Mouse (Mus musculus) lung, postnatal 10 days (tissue): Measurements from ENCODE around the gene Tmem185a.
A peak's percentile ranks its signal among the peaks of the same experiment; 100 is the strongest.
"Not testable (repeated sequence)": the region's sequence is repeated elsewhere in the genome, so short reads cannot be mapped to it uniquely, and the experiment has no call there.

Source experiments
- DNase-seq: peaks from one replicate; pipeline ENCODE4 v3.0.0; 2021

Gene Tmem185a

DNA sequence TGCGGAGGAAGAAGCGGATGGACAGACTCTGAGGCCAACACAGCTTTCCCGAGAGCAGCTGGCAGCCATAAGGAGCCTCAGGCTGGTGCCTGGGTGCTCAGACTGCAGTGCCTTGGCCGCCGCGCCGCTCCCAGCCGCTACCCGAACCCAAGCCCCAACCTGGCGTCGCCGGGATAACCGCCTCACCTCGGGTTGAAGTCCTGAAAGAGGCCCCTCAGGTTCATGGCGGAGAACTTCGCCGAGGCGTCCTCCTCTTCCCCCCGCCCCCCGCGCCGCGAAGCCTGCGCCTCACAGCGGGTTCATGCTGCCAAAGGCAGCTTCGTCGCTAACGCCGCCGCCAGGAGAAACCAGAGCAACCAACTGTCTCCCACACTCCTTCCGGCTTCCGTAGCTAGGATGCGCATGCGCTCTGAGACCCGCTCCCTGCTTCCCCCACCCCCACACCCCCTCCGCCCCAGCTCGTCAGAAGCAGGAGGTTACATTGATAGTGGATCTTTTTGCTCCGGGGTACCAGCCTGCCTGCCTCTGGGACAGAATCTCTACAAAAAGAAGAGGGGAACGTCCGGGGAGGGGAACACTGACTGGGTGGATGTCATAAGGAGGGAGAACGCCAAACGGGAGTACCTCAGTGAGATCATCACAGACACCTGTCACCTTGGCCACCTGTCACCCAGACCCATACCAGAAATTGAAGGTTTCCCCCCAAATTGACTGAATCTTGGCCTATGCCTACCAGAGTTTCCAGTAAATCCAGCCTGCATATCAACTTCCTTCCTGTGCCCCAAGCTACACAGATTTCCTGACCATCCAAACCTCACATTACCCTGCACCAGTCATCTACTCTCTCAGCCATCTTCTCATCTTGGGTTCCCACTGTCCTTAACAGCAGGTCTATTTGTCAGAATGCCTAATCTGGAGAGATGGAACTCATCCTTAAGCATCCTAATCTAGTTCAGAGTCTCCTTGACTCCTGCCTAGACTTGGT, at the start of gene Tmem185a:
TSS of gene Tmem185a (minus strand) at position 389 of the 985 bp plus-strand sequence.
- DNase-seq, result peak; percentile 88

DNA sequence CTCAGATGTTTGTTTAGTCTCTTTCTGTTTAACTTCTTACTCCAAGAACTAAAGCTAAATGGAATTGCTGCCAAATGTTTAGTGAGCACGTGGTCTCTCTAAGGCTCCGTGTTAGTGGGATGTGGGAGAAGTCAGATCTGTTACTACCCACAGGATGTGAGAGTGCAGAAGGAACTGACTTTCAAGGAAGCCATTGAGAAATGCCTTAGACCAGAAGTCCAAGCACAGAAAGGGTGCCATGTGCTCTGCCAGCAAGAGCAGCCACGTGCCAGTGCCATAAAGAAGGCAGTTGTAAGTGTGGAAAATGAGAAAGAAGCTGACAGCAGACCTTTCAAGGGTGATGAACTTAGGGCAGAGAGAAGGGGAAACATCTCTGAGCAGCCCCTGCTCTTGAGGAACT, 37.4 kb upstream of the Tmem185a start:
- DNase-seq, result not testable (repeated sequence)

DNA sequence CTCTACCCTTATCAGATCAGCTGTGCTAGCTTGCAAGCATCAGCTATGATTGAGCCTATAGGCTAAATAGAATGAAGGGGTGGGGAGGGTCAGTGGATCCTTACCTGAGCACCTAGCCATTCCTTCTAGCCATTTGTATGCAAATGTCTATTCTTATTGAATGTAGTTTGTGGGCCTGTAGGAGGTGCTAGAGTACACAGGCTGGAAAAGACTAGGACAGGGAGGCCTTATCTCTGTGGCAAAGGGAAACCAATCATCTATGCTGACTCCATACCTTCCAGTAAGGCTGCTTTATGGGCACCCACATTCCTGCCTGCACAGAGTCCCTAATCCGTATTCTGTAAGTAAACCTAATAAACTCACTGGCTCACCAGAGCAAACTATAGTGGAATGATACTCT, 10.3 kb upstream of the Tmem185a start:
- not testable (repeated sequence) for DNase-seq

DNA sequence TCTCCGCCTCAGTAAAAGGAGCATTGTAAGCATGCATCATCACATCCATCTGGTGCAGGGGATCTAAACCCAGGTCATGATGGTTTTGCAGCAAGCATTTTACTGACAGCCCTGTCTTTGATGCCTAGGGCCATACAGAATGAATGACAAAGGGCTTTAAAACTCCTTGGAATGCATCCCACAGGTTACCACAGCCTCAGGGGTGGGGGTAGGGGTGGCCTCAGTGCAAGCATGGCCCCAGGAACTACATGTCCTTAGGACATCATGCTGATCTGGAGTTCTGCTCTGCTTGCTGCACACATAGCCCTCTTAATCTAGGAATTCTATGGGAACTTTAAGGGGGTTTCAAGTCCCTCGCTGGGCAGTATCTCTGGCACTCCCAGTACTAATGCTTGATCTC, 5.2 kb upstream of the Tmem185a start:
- DNase-seq, result no peak

DNA sequence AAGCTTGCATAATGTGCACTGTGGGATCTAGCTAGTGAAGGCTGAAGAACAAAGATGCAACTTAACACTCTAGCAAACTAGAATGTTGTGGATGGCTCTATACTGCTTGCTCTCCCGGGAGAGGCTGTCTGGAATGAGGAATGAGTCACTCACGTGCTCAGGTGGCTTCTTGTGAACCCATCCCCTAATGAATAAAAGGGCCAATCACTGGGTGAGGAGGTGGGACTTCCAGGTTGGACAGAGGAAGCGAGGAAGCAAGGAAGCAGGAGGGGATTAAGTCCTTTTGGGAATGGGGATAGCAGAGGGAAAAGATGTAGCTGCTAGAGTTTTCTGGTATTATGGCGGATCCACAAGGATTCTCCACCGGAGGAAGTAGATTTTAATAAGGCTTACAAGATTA, 1.7 kb upstream of the Tmem185a start:
- DNase-seq, result no peak

DNA sequence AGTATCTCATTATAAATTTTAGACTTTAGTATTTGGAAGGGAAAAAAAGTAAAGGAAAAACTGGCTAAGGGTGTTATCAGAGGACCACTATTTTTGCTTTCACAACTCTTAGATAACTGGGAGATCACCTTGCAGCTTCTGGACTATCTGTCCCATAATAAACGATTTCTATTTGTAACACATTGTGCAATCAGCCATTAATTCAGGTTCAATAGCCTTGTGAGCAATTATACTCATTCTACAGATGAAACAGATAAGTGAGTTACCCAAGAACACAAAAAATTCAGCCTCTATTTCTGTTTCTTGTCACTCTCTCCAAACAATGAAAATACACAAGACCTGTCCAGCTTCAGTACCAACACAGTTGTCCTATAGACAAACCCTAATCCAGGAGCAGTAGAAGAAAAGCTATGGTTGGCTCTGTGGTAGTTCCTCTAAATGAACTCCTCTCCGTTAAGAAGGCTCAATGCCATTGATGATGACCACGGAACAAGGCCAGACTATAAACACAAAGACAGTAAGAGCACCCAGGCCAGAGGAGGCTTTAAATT, 1.7 kb downstream of the Tmem185a start:
- DNase-seq, result no peak

DNA sequence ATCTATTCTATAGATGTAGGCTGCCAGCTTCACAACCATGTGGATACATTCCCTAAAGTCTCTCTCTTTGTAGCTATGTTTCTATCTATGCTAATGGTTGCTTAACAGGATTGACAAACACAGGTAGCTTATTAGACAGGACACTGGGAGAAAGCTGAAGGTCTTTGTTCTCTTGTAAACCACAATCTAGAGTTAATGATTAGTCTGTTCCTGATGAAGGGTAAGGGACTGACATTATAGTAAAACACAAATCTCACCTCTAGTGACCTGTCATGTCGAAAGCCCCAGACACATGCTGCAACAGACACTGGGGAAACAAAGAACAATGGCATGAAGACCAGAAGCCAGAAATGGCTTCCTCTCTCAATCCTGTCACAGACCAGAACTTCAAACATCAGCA, 10.1 kb downstream of the Tmem185a start:
- no peak for DNase-seq

DNA sequence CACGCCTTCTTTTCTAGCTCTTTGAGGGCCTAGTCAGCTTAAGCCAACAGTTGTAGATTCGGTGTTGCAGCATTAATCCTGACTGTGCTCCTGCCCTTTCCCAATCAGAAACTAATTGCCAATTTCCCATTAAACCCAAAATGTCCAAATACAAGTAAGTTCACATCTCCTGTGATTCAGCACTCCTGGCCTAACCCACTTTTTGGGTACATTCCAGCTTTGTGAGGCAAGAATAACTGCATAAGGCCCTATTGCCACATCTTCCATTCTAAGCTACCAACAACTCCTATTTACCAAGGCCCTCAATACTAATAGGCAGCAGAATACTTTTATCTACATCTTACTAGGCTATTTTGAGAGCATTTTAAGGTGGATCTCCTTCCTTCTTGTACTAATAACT, 11.5 kb downstream of the Tmem185a start:
- no peak for DNase-seq

DNA sequence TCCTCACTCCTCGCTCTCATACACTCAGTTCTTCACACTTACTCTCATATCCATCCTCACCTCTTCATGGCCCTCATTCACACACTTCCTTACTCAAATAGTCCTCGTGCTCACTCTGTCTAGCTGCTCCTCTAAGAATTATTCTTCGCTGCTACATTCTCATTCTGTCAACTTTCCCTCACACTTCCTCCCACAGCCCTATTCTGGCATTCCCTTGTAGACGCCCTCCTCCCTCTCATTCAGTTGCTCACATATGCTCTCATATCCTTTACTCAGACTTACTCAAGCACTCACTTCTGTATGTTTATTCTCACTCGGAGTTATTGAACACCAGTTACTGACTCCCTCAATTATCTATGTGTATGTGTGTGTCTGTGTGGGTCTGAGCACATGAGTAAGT, 13.4 kb downstream of the Tmem185a start:
- no peak for DNase-seq

DNA sequence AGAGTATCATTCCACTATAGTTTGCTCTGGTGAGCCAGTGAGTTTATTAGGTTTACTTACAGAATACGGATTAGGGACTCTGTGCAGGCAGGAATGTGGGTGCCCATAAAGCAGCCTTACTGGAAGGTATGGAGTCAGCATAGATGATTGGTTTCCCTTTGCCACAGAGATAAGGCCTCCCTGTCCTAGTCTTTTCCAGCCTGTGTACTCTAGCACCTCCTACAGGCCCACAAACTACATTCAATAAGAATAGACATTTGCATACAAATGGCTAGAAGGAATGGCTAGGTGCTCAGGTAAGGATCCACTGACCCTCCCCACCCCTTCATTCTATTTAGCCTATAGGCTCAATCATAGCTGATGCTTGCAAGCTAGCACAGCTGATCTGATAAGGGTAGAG, 24.6 kb downstream of the Tmem185a start:
- DNase-seq, result not testable (repeated sequence)

DNA sequence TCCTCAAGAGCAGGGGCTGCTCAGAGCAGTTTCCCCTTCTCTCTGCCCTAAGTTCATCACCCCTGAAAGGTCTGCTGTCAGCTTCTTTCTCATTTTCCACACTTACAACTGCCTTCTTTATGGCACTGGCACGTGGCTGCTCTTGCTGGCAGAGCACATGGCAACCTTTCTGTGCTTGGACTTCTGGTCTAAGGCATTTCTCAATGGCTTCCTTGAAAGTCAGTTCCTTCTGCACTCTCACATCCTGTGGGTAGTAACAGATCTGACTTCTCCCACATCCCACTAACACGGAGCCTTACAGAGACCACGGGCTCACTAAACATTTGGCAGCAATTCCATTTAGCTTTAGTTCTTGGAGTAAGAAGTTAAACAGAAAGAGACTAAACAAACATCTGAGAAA, 51.5 kb downstream of the Tmem185a start:
- not testable (repeated sequence) for DNase-seq
